Mouse (Mus musculus) heart, adult 2 months (tissue): ENCODE data around the gene Msx2.

ENCODE experiments used
- CTCF ChIP-seq: fragments of 200-600 bp; IDR thresholded peaks from 2 replicates; pipeline ENCODE4 v1.8.1; 2022; ENCODE audit warnings: antibody characterized with exemption, mild to moderate bottlenecking, moderate library complexity
- EP300 ChIP-seq: fragments of 200-500 bp; IDR thresholded peaks from 2 replicates; pipeline ENCODE4 v1.6.1; 2011; ENCODE audit warnings: low read depth, low read length, control low read depth; ENCODE audit not compliant: insufficient read depth
- POLR2A ChIP-seq: fragments of 200-500 bp; IDR thresholded peaks from 2 replicates; pipeline ENCODE4 v1.6.1; 2011; ENCODE audit warnings: mild to moderate bottlenecking, low read depth, low read length, control low read depth; ENCODE audit not compliant: insufficient read depth

GRCm38 (mm10) chr13:53447609-53448008 lies 25.3 kb downstream of the Msx2 start:
- peak; percentile 52 for TF ChIP-seq CTCF
- no peak for TF ChIP-seq POLR2A
- no peak for TF ChIP-seq EP300
